Mouse (Mus musculus): ENCODE data around the gene Spcs3. TPM values are rescaled to one million over a fixed set of nuclear protein-coding genes. Genes with fewer than 3 reads are reported as not detected.
"Not testable (repeated sequence)": the region's sequence is repeated elsewhere in the genome, so short reads cannot be mapped to it uniquely, and the experiment has no call there.

Gene Spcs3
- 10 to 100 TPM; 38.7 to 40.3 TPM for total RNA-seq (2021)

DNA sequence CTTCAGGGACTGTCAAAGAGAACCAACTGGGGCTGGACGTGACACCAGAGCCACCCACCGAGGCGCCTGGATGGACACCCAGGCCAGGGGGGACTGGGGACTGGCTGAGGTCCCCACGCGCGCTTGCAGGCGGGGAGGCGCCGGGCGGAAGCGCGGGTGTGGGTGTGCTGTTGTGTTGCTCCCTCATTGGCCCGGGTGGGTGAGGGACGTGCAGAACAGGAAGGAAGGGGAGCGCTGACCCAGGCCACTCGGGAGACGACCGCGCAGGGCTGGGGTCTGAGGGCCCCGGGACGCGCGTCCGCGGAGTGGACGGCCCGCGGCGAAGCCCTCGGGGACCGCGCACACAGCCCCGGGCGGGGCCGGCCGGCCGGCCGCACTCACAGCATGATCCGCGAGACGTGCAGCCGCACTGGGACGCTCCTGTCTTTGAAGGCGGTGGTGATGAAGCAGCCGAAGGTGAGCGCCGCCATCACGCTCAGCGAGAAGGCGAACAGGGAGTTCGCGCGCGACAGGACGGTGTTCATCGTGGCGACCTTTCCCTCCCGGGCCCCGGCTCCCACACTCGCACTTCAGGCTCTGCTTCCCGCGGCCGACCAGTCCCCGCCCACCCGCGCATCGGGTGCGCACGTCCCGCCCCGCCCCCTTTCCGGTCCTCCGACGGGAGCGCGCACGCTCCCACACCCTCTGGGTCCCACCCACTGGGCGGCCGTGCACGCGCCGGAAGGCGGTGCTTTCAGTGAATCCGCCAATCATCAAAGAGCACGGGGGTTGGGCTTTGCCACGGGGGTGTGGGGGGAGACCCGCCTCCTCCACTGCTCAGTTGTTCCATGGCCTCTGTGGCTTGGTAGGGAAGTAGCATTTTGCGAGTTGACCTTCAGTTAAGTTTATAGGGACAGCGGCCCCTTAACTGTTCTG lies at the start of gene Spcs3, which contains the start of gene Asb5:
Gene Spcs3 (minus strand): TSS at position 617 of the 915 bp plus-strand sequence.
Gene Asb5 (plus strand): TSS at position 199 of the 915 bp plus-strand sequence.
- peak; percentile 98 for DNase-seq
- intact Hi-C loops (cut with DNase I), result no loop called here

DNA sequence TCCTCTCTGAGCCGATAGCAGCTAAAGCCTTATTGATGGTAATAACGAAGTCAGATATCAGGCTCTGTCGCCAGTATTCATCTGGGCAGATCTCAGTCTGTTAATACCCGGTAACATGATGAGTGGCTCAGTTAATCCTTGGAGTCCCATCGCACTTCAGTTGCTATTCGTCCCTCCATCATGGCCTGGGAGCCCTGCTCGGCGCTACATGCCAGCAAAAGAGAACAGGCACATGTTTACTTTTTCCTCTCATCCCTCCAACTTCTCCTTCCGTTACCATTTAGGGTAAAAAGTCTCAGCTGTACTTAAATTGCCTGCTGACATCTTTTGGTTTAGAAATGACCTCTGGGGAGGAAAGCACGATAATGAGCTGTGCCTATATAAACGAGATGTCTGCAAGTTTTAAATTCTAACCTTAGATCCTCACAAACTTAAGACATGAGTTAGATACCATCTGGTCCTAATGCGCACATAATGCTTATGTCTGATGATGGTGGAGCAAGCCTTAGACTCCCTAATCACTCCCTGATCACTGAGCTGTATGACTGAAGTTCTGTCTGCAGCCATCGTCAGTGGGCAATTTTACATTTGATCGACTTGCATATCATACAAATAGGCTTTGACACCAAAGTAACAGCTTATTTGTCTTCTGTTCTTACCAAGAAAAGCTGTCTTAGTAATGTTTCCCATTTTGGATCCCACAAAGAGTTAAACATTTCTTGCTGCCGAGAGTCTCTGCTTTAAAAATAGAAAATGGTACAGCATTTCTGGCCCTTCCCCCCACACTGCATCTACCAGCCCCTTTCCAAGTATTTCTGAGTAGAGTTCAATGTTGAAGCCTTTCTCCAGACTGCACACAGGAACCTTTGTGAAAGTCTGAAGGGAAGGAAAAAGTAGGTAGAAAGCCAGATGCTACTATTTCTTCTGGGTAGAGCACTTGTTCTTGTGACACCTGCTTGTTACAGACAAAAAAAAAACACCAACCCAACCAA lies 41.1 kb upstream of the Spcs3 start:
- intact Hi-C loops (cut with DNase I), result no loop called here
- no peak for DNase-seq

DNA sequence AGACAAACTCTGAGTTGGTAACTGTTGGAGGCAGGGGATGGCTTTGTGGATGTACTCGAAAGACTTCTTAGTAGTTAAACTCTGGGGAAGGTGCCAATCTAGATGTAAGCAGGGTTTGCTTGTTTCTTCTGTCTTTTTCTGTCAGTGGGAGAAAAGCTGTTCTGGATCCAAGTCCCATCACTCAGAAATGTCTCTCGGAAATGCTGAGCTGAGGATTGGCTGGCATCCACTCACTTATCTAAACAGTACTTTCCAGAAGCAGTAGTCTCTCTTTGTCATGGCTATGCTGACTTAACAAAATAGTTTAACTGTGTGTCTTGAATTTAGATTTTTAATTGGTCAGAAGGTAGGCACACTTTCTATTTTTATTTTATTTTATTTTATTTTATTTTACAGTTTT lies 37.4 kb upstream of the Spcs3 start:
- intact Hi-C loops (cut with DNase I), result no loop called here
- DNase-seq, result no peak

DNA sequence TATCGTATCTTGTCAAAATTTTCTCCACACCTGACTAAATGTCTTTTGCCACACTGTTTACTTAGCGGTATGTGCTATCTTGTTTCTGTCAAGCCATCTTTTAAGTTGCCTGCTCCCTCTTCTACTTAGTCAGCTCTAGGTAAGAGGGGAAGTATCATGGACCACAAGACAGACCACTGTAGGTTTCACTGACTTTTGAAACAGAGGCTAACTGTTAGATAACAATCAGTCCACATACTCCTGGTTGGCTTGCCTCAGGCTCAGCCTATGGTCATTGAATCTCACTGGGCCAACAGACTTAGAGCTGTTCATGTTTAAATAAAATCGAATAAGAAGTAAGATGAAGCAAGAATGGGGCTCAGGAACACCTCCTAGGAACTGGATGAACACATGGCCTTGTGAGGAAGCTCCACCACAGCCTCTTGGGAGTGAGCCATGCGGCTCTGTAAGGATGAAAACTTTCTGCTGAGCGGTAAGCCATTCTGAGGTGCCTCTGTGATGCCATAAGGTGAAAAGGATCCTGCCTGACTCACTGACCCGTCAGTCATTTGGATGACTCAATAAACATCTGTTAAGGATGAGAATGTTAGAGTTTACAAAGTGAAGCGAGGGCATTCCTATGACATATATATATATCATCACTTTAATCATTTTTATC lies 35.9 kb upstream of the Spcs3 start:
- intact Hi-C loops (cut with DNase I), result no loop called here
- DNase-seq, result no peak

DNA sequence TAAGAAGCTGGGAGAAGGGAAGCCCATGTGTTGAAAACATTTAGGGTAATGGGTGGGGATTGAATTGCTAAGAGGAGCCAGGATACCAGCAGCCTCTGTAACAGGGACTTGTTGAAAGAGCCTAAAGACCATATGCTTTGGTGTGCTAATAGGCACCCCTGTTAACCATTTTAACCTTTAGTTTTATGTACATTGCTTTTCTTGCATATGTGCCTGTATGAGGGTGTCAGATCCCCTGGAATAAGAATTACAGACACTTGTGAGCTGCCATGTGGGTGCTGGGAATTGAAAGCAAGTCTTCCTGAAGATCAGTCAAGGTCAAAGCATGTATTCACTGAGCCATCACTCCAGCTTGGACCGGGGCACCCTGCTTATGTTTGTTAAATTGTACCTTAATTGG lies 35.4 kb upstream of the Spcs3 start:
- no peak for DNase-seq
- intact Hi-C loops (cut with DNase I), result no loop called here

DNA sequence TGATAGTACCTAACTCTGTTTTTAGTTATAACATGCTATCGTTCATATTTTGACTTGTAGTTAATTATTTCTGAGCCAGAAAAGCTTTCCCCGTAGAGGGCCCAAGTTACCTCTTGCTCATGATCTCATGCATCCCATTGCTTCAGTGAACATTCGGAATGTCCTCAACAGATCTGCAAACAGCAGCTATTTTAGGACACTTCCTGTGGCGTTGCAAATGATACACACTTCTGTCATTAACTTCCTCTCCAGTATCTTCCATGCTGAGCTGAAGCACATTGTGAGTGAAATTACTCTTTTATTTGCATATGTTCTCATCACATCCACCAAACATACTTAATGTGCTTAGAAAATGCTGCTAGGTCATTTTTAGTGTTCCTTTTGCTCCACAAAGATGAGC lies 32.3 kb upstream of the Spcs3 start:
- DNase-seq, result no peak
- intact Hi-C loops (cut with DNase I), result no loop called here

DNA sequence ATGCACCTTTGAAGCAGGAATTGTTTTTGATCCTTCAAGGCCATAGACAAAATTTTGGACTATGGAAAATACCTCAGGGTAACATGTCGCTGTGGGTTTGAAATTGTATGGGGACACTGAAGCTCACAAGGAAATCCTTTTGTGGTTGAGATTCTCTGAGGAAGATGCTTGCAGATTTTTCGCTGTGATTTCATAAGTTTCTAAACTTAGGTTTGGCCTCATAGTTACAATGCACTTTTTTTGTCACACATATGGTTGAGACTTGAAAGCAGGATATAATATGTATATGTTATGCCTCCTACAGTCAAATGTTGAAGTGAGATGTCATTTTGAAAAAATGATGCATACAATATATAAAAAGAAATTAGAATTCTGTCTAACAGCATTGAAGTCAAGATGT lies 25.1 kb upstream of the Spcs3 start:
- intact Hi-C loops (cut with DNase I), result no loop called here
- DNase-seq, result no peak

DNA sequence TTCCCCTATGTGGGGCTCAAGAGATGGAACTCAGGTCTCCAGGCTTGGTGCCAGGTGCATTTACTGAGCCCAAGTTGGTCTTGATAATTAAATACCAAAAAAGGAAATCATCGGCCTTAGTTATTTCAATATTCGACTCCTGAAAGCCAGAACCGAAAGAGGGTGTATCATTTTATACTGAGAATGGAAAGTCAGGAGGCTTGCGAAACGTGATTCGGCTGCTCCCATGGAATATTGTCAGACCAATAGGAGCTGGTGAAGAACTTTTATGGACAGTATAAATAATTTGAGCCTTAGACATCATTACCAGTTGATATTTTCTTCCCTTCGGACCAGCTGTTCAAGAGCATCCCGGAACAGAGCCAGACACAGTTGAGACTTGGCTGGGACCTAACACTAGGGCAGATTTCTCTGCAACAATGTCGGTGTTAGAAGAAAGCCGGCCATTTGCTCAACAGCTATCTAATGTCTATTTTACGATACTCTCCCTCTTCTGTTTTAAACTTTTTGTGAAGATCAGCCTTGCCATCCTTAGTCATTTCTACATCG lies 20.3 kb upstream of the Spcs3 start:
- intact Hi-C loops (cut with DNase I), result no loop called here
- no peak for DNase-seq

DNA sequence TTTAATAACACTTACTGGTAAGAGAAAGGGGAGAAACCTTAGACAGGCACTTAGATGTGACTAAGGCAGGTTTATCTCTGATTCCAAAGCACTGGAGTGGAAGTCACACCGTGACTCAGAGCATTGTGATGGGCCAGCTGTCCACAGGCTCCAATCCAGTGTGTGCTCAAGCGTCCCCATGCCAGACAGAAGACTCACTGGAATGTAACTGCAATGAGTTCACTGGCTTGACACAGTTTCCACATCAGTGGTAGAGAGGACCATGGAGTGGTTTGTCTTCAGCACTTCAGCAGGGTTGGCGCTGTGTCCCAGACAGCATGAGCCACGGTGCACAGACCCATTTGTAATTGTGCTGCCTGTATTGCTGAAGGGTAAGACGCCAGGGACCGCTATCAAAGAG lies 18.6 kb upstream of the Spcs3 start:
- intact Hi-C loops (cut with DNase I), result no loop called here
- peak; percentile 29 for DNase-seq

DNA sequence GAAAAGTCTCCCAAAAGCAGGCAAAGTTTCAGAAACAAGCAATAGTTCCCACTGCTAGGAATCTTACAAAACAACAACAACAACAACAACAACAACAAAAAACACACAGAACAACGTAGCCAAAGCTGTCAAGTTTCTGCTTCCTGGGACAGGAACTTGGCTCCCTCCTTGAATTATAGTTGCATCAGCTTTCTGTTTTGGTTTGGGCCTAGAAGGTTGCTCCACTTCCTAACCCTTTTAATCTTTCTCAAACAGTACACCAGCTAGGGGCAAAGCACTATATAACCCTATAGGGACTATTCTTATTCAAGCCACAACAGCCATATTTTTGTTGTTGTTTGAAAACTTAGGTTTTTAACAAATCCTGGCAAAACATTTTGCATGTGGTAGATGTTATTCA lies 11.5 kb upstream of the Spcs3 start:
- intact Hi-C loops (cut with DNase I), result no loop called here
- DNase-seq, result no peak

DNA sequence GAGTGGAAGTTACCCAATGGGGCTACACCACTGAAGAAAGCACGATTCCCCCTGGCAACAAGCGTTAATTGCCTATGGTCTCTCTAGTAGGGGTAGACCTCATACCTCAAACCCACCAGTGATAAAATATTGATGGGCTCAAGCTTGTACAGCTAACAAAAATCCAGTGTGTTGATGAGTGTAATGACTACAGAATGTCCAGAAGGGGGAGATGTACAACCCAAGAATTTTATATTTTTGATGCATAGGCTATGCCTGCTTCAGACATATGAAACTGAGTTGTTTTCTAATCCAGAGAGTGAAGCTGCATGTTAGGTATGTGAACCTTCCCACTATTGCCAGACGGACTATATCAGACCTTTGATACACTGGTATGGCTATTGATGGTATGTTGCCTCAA lies 7.5 kb upstream of the Spcs3 start:
- DNase-seq, result no peak
- intact Hi-C loops (cut with DNase I), result loop anchor here (5.0 kb wide), 1 partner anchor 125 kb away; no protein-coding TSS in a partner anchor

DNA sequence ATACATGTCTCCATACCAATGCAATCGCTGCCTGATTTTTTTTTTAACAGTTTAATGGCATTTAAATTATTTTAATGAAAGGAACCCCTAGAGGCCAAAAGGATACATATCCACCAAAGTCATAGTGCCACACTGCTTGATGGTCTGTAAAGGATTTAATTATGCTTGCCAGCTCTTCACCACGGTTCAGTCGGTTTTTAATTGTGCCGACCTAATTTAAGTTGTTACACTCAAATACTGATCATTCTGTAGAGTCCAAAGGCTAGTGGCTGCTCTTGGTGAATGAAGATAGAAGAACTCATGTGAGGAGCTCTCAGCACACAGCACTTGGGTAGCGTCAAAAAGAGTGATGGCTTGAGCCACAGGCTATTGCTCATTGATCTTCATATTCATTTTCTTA lies 5.4 kb upstream of the Spcs3 start:
- DNase-seq, result no peak
- intact Hi-C loops (cut with DNase I), result loop anchor here (5.0 kb wide), 1 partner anchor 127 kb away; no protein-coding TSS in a partner anchor

DNA sequence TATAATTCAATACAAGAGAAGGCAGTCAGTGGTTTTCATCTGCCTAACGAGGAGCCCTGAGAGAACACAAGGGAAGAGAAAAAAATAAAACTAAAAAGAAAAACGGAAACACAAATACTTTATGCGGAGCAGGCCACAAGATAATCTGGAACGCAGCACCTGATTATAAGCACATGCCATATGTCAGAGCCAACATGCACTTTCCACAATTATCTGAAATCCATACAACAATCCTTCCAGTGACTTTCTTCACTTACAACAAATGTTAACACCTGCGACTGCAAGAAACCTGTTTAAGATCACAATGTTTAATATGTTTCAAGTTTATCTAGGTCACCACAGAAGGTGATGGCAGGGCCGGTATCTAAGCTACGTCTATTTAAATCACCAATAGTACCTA lies 1.2 kb downstream of the Spcs3 start:
- intact Hi-C loops (cut with DNase I), result no loop called here
- DNase-seq, result no peak

DNA sequence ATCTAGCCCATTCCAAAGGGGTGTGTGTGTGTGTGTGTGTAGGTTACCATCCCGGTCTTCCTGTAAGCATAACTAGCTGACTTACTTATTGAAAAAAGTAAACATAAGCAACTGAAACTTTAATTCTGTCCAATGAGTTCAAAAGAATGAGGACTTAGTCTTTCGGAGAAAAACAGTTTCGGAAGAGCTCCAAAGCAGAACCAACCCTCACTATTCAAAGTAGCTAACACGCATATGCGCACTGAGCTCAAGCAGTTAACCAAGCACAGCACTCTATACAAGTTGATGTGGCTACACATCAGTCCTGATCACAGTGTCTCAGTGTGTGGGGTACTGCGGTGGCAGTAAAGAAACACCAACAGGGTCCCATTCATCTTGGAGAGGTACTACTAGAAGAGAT lies 3.1 kb downstream of the Spcs3 start:
- no peak for DNase-seq
- intact Hi-C loops (cut with DNase I), result no loop called here

DNA sequence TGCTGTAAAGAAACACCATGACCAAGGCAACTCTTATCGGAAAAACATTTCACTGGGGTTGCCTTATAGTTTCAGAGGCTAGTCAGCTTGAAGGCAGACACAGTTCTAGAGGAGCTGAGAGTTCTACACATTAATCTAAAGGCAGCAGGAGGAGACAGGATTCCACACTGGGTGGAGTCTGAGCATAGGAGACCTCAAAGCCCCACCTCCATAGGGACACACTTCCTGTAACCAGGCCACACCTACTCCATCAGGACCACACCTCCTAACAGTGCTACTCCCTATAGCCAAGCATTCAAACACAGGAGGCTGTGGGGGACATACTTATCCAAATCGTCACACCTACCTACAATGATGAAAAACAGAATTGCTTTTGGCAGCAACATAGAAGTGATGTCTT lies 4.2 kb downstream of the Spcs3 start:
- no peak for DNase-seq
- intact Hi-C loops (cut with DNase I), result no loop called here

DNA sequence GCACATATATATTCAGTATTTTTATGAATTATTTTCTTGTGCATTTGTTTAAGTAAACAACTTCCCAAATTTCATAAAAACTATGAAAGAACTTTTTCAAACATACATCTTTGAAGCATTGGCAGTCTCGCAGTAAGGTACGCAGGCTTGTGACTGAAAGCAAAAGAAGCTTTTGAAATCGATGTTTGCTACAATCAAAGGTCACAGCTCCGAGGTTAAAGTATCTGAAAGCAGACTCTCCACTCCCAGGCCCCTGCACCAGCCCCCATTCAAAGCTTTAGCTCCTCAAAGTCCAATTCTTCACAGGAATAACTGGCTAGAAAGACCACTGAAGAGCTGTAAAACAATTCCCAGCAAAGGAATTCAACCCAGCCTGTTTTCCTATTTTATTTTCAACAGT lies 9.3 kb downstream of the Spcs3 start:
- intact Hi-C loops (cut with DNase I), result no loop called here

DNA sequence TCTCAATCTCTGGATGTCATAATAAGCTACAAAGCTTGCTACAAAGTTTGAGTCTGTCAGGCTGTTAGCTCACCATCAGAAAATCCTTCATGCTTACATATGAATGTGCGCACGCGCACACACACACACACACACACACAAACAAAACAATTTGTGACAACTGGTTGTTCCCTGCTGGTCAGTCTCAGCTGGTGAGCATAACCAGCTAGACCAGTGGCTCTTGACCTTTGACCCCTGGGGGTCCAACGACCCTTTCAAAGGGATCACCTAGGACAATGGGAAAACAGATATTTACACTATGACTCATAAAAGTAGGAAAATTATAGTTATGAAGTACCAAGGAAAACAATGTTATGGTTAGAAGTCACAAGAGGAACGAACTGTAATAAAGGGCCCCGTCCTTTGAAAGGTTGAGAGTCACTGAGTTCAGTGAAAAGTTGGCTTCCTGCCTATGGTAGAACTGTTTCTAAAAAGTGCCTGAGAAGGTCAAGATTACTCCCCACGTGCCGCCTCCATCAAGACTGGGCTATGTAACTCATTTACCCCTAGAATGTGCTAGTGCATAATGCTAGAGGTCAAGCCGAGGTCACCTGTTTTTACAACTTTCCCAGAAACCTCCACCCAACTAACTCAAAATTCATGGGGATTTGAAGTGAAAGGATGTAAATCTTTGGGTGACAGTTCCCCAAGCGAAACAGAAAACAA lies 10.9 kb downstream of the Spcs3 start:
- no peak for DNase-seq
- intact Hi-C loops (cut with DNase I), result no loop called here

More for the DNA sequence above, 9.3 kb downstream of the Spcs3 start:
- DNase-seq, result no peak

DNA sequence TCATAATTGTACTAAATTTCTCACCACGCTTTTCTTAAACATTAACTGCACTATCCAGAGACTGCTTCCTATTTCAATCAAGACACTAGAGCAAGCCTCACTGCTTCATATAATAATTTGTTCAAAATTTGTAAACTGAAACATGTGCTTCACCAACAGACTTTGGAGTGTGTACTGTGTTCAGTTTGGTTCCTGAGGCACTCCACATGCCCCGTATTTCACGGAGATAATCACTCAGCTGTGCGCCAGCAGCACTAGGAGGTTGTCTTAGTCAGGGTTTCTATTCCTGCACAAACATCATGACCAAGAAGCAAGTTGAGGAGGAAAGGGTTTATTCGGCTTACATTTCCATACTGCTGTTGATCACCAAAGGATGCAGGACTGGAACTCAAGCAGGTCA lies 17.6 kb downstream of the Spcs3 start:
- intact Hi-C loops (cut with DNase I); DNase-seq: not testable (repeated sequence)

DNA sequence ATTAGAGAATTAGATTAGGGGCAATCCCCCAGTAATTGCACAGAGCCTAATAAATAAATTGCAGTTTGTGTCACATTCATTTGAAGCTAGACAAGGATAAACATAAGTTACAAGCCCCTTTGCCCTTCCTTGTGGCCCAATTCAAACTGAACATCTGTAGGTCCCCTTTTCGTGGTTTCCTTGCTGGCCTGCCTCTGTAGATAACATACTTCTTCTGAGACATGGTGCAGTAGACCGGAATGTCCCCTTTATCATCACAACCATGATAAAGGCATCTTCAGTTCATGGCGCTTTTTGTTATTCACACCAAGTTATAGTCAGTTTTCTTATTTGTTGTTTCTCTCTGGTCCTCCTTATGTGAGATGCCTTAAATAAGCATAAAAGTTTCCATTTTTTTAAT lies 18.0 kb downstream of the Spcs3 start:
- no peak for DNase-seq
- intact Hi-C loops (cut with DNase I), result no loop called here

DNA sequence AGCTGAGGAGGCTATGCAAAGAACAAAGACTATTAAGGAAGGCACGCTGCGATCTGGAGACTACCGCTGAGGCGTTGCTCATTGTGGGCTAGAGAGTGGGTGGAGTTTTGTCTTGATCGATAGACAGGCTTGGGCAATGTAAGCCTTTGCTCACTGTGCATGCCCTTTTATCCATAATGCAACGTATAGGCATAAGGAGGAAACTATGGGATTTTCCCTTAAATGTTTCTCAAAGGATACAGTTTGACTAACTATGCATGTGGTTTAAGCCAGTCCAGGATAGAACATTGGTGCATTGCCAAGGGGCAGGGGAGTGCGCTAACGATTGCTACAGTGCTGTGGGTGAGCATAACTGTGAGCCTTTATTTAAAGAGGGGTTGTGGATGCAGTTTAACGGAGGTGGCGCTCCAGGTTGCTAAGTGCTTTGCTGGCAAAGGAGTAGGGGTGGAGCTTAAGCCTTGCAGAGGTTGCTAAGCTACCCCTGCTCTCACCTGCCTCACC lies 20.5 kb downstream of the Spcs3 start:
- intact Hi-C loops (cut with DNase I), result loop anchor here (5.0 kb wide), 1 partner anchor 153 kb away; no protein-coding TSS in a partner anchor
- DNase-seq, result peak; percentile 30

Measured in left cerebral cortex, postnatal 4 days (tissue).